Mouse (Mus musculus) urinary bladder, adult 2 months (tissue): ENCODE data around the gene Shtn1. TPM values are rescaled to one million over a fixed set of nuclear protein-coding genes. Genes with fewer than 3 reads are reported as not detected.

ENCODE experiments used
- DNase-seq: peaks from one replicate; pipeline ENCODE4 v3.0.0; 2022; ENCODE audit warnings: low spot score
- polyA plus RNA-seq: library from polyadenylated mRNA; depleted of rRNA; stranded (reverse); fragments of >200 nt; gene quantifications from 2 replicates; pipeline ENCODE4 v1.2.3, GENCODE M21; 2012

Shtn1 gene
- polyA plus RNA-seq, 1 experiment, result 11.6 TPM

DNA sequence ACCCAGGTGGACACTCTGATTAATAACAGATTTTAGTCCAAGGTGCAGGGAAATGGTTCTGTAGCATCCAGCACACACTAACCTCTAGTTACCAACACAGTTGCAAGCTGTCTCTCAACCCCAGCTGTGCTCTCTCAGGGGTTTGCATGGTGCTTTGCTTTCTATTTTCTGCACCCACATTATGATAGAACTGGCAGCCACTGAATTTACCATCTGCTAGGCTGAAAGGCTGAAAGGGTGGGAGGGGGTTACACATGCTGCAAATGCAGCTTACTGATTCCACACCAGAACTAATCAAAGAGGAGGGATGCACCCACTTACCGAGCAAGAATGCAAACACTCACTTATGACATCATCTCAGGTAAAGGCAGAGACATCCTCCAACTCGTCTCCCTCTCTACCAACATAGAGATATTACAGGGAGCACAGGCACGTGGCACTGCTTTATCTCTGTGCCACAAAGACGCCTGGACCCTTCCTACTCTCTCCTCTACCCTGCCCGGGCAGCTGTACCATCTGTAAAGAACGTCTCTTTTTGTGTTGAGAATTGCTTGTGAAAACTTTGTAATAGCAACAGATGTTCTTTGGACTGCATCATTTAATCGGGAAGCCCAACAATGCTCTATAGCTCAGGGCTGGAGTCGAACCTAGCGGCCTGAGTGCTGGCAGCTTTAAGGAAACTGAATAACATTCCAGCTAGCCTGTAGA, 23.0 kb downstream of the Shtn1 start:
- no peak for DNase-seq

DNA sequence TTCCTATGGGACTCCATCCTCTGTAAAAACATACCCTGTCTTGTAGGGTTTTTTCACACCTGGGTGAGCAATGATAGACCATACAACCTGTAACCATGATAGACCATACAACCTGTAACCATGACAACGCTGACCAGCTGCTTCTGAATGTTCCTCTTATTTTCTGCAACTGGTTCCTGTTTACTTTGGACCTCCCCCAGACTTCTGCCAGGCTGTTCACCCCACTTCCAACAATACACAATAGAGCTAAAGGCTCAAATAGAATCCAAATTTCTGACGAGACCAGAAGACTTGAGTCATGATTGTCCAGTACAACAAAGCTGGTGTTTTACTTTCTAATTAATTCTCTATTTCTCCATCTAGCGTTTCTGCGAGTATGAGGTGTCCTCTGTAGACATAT, 23.8 kb downstream of the Shtn1 start:
- no peak for DNase-seq

DNA sequence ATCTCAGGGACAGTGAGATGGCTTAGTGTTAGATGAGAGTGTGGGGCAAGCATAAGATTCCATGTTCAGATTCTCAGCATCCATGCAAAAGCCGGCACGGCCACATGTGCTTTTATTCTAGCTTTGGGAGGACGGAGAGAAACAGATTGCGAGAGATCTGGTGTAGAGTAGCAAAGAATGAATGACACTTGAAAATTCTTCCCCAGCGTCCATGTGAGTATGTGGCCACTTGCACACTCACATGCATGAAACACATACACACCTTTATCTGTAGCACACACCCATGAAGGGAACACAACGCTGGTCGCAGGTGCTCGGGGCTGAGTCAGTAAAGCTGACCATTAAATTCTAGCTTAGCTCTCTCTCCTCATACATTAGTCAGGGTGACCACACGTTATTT, 24.3 kb downstream of the Shtn1 start:
- no peak for DNase-seq

DNA sequence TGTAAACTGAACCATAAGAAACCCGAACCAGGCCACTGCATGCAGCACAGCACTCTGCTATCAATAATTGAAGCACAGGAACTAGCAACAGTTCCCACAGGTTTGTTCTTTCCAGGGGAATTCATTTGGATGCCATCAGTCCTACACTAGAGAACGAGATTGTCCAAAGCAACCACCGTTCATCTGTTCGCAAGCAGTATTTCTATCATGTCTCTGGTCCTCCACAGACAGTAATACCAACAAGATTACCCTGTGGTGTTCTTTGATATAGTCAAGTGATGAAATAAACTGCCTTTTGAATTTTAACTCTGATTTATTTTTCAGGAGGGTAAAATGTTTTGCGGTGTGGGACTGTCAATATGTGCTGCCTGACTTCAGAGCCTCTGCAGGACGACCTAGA, 27.0 kb downstream of the Shtn1 start:
- DNase-seq, result no peak

DNA sequence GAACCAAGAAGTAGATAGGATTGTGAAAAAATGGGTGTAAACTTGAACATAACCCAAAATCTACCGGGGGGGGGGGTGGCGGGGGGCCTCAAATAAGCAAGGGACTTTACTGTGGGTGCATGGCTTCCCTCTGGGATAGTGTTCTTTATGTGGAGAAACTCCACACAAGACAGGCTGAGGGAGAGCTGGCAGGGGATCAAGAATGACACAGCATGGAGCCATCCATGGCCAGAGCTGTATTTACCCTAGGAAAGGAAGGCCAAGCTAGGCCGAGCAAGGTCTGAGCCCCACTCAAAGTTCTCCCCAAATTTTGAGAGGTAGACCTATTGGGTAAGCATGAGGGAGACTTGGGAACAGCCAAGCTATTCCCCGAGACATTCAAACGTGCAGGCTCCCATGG, 28.4 kb downstream of the Shtn1 start:
- no peak for DNase-seq

DNA sequence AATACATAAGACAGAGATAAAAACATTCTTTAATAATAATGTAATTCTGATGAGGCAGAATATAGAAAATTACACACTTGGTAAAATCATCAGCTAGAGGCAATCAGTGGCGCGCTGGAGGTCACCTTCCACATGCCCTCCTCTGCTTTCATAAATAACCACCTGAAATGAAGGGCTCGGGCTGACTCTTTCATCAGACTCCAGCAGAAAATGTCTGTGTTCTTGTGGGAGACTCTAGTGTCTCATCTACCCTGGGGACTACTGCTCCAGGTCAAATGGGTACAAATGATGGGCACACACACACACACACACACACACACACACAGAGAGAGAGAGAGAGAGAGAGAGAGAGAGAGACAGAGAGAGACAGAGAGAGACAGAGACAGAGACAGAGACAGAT, 34.8 kb downstream of the Shtn1 start:
- no peak for DNase-seq

DNA sequence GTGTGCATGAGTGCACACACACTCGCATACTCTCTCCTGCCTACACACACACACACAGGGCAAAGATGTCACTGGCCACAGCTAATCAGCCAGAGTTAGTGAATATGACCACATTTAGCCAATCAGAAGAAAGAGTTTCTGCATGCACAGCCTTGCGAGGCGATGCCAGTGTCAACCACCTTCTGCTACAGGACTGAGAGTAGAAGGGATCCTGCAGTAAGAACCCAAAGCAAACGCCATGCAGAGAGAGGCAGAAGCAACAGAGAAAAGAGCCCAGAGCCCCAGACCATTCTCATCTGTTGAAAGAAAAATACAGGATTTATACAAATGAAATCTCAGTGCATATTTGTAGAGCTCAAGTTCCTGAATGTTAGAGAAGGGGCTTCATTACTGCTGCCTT, 37.1 kb downstream of the Shtn1 start:
- DNase-seq, result no peak

DNA sequence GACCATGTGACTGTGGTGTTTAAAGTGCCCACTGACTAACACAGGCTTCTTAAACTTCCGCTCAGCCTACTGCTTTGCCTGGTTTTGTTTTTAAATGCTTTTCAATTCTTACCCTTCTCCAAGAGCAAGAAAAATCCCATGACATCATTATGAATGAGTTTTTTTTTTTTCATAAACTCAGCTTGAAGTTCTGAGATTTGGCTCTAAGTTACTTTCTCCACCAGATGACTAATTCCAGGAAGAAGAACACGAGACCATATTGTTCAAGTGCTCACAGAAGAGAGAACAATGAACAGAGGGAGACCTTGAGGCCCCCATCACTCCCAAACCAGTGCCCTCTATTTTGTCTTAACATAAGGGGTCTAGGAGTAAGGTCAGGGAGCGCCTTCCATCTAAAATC, 39.1 kb downstream of the Shtn1 start:
- DNase-seq, result no peak

DNA sequence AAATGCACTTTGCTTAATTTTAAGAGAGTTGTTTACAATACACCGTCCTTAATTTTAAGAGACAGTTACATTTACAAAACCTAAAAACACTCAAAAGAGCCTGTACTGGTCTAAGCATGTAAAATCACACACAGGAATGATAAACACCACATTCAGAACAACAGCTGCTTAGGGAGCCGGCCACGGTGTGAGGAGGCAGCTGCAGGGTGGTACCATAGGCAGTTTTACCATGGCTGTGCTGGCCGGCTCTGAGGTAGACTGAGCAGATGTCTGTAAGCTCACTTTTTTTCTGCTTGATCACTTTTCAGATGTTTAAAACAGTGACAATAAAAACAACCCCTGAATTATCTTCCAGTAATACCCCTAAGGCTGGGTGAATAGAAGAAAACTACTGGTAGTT, 42.7 kb downstream of the Shtn1 start:
- DNase-seq, result no peak

DNA sequence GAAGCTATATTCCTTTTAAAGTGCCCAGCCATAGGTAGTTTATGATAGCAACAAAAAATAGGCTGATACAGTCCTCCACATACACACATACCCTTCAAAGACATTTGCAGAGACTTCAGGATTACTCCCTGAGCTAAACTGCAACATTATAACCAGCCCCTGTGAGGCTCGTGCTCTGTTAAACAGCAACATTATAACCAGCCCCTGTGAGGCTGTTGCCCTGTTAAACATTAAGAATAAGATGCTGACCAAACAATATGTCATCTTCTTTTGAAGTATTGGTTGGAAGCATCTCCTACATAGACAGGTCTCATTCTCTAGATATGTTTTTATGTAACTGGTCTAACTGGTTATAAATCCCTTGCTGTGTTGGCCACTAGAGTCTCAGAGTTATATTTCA, 45.7 kb downstream of the Shtn1 start:
- no peak for DNase-seq

DNA sequence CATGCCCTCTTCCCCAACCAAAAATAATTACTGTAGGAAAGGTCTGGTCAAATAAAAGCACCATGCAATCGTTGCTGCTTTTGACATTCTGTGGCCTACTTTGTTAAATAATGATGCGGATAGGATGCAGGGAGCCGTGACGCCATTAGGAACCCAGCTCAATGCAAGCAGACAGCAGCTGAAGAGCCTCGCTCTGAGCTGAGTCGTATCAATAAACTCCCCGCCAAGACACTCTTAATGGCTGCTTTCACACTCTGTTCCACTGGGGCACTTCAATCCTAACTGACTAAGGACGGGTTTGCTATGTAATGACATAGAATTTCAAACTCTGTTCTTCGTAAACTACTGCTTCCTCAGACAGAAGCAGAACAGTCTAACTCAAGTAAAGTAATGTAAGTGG, 46.9 kb downstream of the Shtn1 start:
- no peak for DNase-seq

DNA sequence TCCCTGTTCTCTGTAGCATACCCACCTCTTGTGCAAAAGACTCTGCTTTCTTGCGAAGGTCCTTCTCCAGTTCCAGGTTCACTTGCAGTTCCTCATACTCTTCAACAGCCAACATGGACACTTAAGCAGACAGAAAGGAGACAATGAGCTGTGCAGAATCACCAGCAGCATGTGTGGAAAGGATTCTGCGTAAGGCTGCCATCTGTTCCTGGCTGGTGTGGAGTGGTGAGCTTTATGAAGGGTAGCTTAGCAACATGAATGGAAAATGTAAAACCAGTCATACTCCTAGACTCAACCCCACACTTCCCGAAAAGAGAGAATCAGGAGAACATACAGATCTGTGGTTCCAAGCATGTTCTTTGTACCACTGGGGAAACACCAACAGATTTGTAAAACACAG, 47.8 kb downstream of the Shtn1 start:
- DNase-seq, result no peak

DNA sequence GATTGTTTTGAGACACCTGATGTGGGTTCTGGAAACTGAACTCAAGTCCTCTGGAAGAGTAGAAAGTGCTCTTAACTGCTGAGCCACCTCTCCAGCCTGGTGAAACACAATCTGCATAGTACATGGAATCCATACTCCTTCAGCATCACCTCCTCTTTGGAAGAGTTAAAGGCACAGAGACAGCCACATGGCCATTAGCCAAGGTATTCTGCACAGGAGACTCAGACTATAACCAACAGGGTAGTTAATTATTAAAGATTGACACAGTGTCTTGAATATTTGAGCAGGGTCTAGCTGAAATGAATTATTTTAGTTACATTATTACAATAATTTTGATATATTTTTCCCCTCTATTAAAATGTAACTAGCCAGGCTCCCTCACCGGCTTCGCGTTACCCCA, 52.0 kb downstream of the Shtn1 start:
- DNase-seq, result no peak

DNA sequence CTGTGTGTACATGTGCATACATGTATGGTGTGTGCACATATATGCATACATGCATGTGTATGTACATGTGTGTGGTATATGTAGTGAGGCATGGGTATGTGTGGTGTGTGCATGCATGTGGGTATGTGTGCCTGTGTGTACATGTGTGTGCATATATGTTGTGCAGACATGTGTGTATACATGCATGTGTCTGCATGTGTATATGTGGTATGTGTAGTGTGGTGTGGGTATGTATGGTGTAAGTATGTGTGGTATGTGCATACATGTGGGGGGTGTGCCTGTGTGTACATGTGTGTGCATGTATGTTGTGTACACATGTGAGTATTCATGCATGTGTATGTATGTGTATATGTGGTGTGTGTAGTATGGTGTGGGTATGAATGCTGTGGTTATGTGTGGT, 54.3 kb downstream of the Shtn1 start:
- DNase-seq, result no peak

DNA sequence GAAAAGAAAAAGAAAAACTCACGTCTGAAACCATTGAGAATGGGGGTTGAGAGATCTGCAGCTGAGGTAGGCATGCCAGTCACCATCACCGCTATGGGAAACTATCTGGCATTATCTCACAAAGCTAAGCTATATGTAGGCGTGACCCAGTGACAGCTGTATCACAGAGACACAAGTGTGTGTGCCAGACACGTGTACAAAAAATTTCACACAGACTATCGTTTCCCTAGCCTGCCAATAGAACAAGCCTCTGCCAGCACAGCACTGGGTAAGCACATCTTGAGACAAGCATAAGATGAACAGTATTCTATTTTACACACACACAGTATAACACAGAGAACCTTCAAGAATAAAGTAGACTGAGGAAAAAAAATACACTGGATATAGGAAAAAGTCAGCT, 65.1 kb downstream of the Shtn1 start:
- no peak for DNase-seq

DNA sequence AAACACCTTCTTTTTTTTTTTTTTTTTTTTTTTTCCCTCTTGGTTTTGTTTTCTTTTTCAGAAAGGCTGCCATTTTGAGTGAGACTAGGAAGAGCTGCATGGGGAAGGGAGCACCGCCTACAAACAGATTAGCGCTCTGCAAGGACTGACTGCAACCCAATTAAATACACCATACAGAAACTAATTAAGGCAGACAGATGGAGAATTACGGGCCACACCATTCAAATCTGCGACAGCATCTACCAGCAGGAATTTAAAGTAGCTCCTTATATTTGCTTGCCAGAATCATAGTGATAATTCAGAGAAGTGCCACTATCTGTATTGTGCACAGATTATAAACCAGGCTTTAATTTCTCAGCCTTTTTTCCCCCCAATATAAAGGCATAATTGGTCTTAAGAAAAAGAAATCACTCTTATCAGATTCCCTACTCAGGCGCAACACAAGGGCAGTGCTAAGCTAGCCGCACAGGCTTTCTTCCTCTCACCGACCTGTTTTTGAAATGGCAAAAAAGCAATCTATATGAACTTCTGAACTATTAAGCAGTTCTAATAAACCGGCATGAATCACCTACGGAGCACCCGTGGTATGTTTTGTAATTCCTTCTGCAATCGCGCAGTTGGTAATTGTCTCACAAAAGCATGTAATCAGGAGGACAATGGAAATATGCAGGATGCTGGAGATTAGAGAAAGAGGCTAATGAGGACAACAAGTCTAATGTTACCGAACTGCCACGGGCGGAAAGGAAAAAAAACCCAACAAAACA, 69.1 kb downstream of the Shtn1 start:
- no peak for DNase-seq

DNA sequence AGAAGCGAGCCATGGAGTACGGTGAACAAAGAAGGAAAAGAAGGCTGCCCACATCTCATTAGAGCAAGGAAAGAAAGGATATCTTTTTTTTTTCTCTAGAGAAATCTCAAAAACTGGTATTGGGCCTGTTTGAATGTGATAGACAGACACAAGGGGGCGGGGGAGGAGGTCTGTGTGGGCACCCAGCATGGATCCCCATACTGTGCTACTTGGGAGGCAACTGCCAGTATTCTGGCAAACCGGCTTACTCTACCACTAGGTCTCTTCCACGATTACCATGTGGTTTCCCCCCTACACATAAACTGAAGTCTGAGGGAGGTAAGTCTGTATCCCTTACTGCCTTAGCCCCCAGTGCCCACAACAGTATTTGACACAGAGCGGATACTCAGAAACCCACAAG, 73.1 kb downstream of the Shtn1 start:
- DNase-seq, result no peak

DNA sequence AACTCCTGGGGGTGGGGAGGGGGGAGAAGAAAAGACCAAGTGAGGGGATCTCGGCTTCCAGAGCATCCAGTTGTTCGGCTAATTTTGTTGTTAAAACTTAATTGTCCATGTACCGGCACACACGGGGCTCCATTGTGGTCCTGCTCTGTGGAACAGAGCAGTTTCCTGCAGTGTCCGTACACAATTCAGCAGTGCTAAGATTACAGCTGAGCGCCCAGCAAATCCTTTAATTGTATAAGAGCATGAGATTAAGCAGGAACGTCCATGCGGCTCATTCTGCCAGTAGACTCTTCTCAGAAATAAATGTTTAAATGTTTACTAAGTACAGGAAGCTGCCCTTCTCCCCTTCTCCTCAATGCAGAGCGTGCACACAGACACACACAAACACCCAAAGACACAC, 94.3 kb downstream of the Shtn1 start:
- no peak for DNase-seq

DNA sequence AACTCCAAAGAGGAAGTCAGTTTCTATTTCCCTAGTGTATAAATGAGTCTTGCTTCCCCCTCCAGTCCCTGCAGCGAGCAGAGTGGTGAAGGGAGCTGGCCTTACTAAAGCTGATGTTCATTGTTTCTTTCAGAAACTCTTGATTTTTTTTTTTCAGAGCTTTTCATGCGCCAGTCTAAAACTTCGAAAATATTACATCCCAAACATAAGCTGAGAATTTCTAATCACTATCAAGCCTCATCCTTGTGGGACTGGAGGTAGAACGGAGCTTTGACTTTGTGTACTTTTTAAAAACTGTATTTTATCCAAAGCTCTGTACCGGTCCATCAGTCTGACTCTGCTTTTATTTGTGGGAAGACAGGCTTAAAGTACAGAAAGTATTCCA, 95.9 kb downstream of the Shtn1 start:
- no peak for DNase-seq

DNA sequence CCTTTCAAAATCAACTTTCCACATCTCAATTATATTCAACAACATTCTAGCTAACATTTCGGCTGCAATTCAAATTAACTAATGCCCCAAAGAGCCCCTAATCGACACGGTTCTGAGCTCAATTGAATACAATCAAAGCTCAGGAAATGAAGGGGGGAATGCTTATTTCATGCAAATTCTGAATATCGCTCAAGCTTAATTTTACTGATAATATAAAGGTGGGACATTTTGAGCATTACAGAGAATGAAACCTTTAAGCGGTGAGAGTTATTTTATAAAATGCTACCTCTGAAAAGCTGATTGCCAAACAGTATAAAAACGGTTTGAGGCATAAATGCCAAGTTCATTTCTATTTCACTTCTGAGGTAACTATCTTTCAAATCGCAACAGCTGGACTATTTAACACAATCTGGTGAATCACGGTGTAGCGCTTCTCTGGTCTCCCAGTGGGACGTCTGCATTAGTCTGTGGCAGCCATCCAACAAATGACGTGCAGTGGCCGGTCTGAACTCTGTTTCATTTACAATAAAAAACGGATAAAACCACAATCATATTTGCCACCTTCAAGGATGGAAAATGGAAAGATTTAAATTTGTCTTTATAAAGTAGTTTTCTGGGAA, 96.4 kb downstream of the Shtn1 start:
- no peak for DNase-seq

DNA sequence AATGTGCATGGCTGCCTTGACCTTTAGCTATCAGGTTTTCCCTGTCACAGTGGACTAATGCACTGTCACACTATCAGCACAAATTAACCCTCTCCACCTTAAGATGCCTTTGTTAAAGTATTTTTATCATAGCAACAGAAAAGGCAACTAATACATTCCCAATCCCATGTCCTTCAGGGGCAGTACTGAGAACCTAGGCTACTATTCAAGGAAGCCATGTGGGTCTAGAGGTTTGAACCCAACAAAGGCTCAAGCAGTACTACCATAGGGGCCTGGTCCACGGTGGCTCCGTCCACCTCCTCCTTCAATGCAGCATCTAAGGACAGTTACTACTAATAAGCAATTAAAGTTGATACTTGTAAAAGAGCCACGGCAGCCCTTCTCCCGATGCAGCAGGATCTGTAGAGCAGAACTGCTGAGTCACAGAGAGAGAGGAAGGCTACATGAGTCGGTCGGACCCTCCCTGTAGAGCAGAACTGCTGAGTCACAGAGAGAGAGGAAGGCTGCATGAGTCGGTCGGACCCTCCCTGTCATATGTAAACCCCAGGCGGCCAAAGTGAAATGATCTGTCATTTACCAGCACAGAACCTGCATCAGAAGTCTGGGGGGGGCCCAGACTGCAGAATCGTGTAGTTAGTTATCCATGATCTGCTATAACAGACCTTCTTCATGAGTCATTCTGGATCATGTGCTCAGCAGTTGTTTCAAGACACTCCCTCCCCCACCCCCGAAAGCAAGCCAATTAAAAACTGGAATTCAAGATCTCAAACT, 97.3 kb downstream of the Shtn1 start:
- no peak for DNase-seq

DNA sequence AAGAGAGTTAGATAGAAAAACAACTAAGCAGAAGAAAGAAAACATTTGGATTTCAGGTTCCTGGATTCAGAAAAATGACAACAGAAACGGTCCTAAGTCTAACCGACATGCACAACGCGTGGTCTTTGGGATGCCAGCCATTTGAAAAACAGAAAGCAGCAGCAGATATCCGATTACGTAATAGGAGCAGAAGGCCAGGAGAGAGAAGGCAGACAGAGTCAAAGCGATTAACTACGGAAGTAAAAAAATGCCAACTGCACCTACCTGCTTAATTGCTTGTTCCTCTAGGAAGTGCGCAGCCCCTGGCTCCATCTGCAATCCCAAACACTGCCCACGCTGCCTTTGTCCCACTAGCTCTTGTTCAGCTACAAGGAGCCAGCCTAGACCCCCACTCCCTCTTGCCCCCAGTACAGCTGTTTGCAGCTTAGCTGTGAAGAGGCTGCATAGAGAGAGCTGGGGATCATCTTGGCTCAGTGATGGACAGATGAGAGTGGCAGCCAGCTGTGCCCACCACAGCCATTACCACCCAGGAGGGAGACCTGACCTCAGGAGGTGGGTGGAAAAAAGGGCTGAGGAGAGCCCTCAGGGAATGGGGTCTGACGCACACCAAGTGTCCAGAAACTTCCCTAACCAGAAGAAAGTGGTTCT, 100.6 kb downstream of the Shtn1 start:
- DNase-seq, result no peak
